Comparison of ENCODE assay signal across 19 mouse cellular contexts in the genomic region with DNA sequence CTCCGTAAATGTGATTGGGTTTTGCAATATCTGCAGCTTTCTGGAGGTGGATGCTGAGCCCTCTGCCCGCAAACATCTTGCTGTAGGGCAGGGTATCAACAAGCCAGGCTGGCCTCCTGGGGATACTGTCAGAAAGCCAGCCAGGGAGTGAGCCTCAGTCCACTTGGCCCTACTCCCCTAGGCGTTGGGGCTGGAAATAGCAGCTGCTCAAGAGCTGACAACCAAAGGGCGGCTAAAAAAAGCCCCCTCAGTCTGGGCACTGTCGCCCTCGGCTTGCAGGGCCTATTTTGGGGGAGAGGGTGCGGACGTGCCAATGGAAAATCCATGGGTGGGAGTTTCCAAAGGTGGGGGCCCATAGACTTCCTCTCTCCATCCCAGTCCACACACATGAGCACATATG. TPM values are rescaled to one million over a fixed set of nuclear protein-coding genes. Genes with fewer than 3 reads are reported as not detected.
A peak's percentile ranks its signal among the peaks of the same experiment; 100 is the strongest.
DNase-seq lines count a peak whose midpoint lies in the region; ATAC-seq lines count a peak whose summit lies in the region.
"Had no signal": no experiment of that assay in that cellular context is flagged by ENCODE, and none has a peak within 500 bp of the region (broad histone marks: within the 10 kb centered on the region; RNA-seq: fewer than 3 reads in every experiment).

No protein-coding gene starts in this region.

- peaks cover 72% of the 10 kb centered on the region for H3K4me1 ChIP-seq in heart, embryonic 16.5 days (ENCODE audit: control insufficient read depth, insufficient read depth, low read length)
- no peaks in the 10 kb centered on the region for H3K4me1 ChIP-seq in forebrain, embryonic 15.5 days
- H3K4me1 ChIP-seq: liver, embryonic 12.5 days had no signal

- peak overlapping the region; percentile 40 for H3K4me3 ChIP-seq in heart, embryonic 16.5 days (ENCODE audit: low read length)
- H3K4me3 ChIP-seq in forebrain, embryonic 15.5 days = no peak overlapping the region
- H3K4me3 ChIP-seq: embryonic facial prominence, embryonic 10.5 days; hindbrain, embryonic 13.5 days; liver, embryonic 12.5 days had no signal

- H3K27ac ChIP-seq in heart, embryonic 16.5 days (ENCODE audit: low read length) = peak overlapping the region; percentile 99
- no peak overlapping the region for H3K27ac ChIP-seq in forebrain, embryonic 15.5 days (replicated peaks)
- H3K27ac ChIP-seq: embryonic facial prominence, embryonic 10.5 days; hindbrain, embryonic 13.5 days; liver, embryonic 12.5 days had no signal

- H3K27me3 ChIP-seq in heart, embryonic 16.5 days (ENCODE audit: control insufficient read depth, insufficient read depth, low read length) = no peaks in the 10 kb centered on the region
- no peaks in the 10 kb centered on the region for H3K27me3 ChIP-seq in forebrain, embryonic 15.5 days

- H3K4me2 ChIP-seq in heart, embryonic 16.5 days (ENCODE audit: low read depth, low read length) = peak overlapping the region; percentile 57
- H3K4me2 ChIP-seq in forebrain, embryonic 15.5 days (replicated peaks) = no peak overlapping the region
- H3K4me2 ChIP-seq: hindbrain, embryonic 13.5 days; liver, embryonic 12.5 days had no signal

- DNase-seq in left cerebral cortex, postnatal 4 days = peak; percentile 41
- no peak for DNase-seq in left cerebral cortex, adult 9 months (ENCODE audit: low spot score in 2 of 2)
- DNase-seq in heart, adult 9 months (ENCODE audit: low spot score in 2 of 2) = peak; percentile 80 to 83
- no peak for DNase-seq in urinary bladder, postnatal 14 days (ENCODE audit: low spot score)
- no peak for DNase-seq in T-cell, adult 2 months (ENCODE audit: low spot score)
- DNase-seq: layer of hippocampus, postnatal 36 days; midbrain, embryonic 14.5 days; right cerebral cortex, postnatal 4 days had no signal

- WGBS in heart, embryonic 16.5 days = 39% methylated on average over 8 of the region's 8 CpGs
- WGBS in forebrain, embryonic 15.5 days = 75% methylated on average over 8 of the region's 8 CpGs

- no peaks in the 10 kb centered on the region for H3K9me3 ChIP-seq in heart, embryonic 16.5 days (replicated peaks; ENCODE audit: control insufficient read depth, low read length)
- no peaks in the 10 kb centered on the region for H3K9me3 ChIP-seq in forebrain, embryonic 15.5 days
- H3K9me3 ChIP-seq: embryonic facial prominence, embryonic 10.5 days; hindbrain, embryonic 13.5 days; liver, embryonic 12.5 days had no signal

- peak overlapping the region; percentile 74 for H3K9ac ChIP-seq in heart, embryonic 16.5 days (ENCODE audit: low read length)
- H3K9ac ChIP-seq in forebrain, embryonic 15.5 days (replicated peaks) = no peak overlapping the region
- H3K9ac ChIP-seq: hindbrain, embryonic 13.5 days; liver, embryonic 12.5 days had no signal

- no peaks in the 10 kb centered on the region for H3K36me3 ChIP-seq in heart, embryonic 16.5 days (ENCODE audit: control insufficient read depth, insufficient read depth)
- H3K36me3 ChIP-seq in forebrain, embryonic 15.5 days = no peaks in the 10 kb centered on the region
- H3K36me3 ChIP-seq: embryonic facial prominence, embryonic 10.5 days; hindbrain, embryonic 13.5 days; liver, embryonic 12.5 days had no signal

- intact Hi-C loops in left cerebral cortex, postnatal 4 days (cut with DNase I) = no loop called here

- peak; percentile 63 for ATAC-seq in heart, embryonic 16.5 days (replicated peaks; ENCODE audit: extremely low read depth, insufficient read depth, low FRiP score)
- ATAC-seq in forebrain, embryonic 15.5 days (replicated peaks) = no peak
- ATAC-seq: forebrain, embryonic 14.5 days; intestine, embryonic 16.5 days; liver, embryonic 12.5 days had no signal

RNA-seq across cellular contexts. Expression of a gene that starts 15.0 kb away (rescaled TPM):
- not detected for total RNA-seq in left cerebral cortex, postnatal 4 days (2021)
- polyA plus RNA-seq in heart, embryonic 16.5 days (2015; fragmentation: Nextera tagmentation; extraction: Ambion mirVana) = 20.1 and 25.9 TPM in 2 replicates
- polyA plus RNA-seq in forebrain, embryonic 15.5 days (2015; fragmentation: Nextera tagmentation; extraction: Ambion mirVana) = not detected in 2 replicates
- total RNA-seq: ES-E14; layer of hippocampus, postnatal 36 days; left cerebral cortex, postnatal 36 days; megakaryocyte, adult 5-6 weeks had no signal
- polyA plus RNA-seq: embryonic facial prominence, embryonic 10.5 days; forebrain, embryonic 14.5 days; hindbrain, embryonic 13.5 days; midbrain, embryonic 14.5 days; urinary bladder, adult 2 months had no signal

RNA-seq across cellular contexts. Expression of a gene that starts 18.0 kb away (rescaled TPM):
- 10 to 100 TPM; 13.0 to 13.6 TPM for total RNA-seq in left cerebral cortex, postnatal 4 days (2021)
- 6.2 and 6.7 TPM in 2 replicates for polyA plus RNA-seq in heart, embryonic 16.5 days (2015; fragmentation: Nextera tagmentation; extraction: Ambion mirVana)
- polyA plus RNA-seq in forebrain, embryonic 15.5 days (2015; fragmentation: Nextera tagmentation; extraction: Ambion mirVana) = 17.8 and 18.7 TPM in 2 replicates

RNA-seq across cellular contexts. Expression of a gene that starts 21.9 kb away (rescaled TPM):
- total RNA-seq in left cerebral cortex, postnatal 4 days (2021) = 1 to 10 TPM; 3.2 to 3.3 TPM
- 289 and 293 TPM in 2 replicates for polyA plus RNA-seq in heart, embryonic 16.5 days (2015; fragmentation: Nextera tagmentation; extraction: Ambion mirVana)
- polyA plus RNA-seq in forebrain, embryonic 15.5 days (2015; fragmentation: Nextera tagmentation; extraction: Ambion mirVana) = 2.4 and 3.0 TPM in 2 replicates

RNA-seq across cellular contexts. Expression of a gene that starts 32.5 kb away (rescaled TPM):
- 10 to 100 TPM; 34.7 to 39.2 TPM for total RNA-seq in left cerebral cortex, postnatal 4 days (2021)
- polyA plus RNA-seq in heart, embryonic 16.5 days (2015; fragmentation: Nextera tagmentation; extraction: Ambion mirVana) = 171 and 196 TPM in 2 replicates
- 145 and 153 TPM in 2 replicates for polyA plus RNA-seq in forebrain, embryonic 15.5 days (2015; fragmentation: Nextera tagmentation; extraction: Ambion mirVana)

Comparison
In these comparisons a context has a peak if more than half of its experiments do, and no peak if none do; other contexts are left out.
1. DNase-seq: peak in left cerebral cortex, postnatal 4 days (single experiment) and heart, adult 9 months (2 of 2); none in left cerebral cortex, adult 9 months (0 of 2), urinary bladder, postnatal 14 days (single experiment) and T-cell, adult 2 months (single experiment).
2. RNA of a gene that starts 15.0 kb away (polyA plus RNA-seq): 20.1 to 25.9 TPM in heart, embryonic 16.5 days; not detected in forebrain, embryonic 15.5 days; every median in the first group is over 10 times any median in the second.
3. RNA of a gene that starts 21.9 kb away (polyA plus RNA-seq): 289 to 293 TPM in heart, embryonic 16.5 days; 2.4 to 3.0 TPM in forebrain, embryonic 15.5 days; every median in the first group is over 10 times any median in the second.